Mouse (Mus musculus) bone marrow, adult 2 months (tissue): Measurements from ENCODE around the gene Col8a1. TPM values are rescaled to one million over a fixed set of nuclear protein-coding genes. Genes with fewer than 3 reads are reported as not detected.

Source experiments
- H3K27ac ChIP-seq: fragments of 200-500 bp; 2 replicates; pipeline ENCODE4 v1.5.1; 2012; ENCODE audit warnings: low read depth, mild to moderate bottlenecking, control low read depth, inconsistent platforms, low read length; ENCODE audit not compliant: control insufficient read depth, poor library complexity, insufficient read depth
- H3K4me1 ChIP-seq: fragments of 200-500 bp; 2 replicates; pipeline ENCODE4 v1.6.1; 2011; ENCODE audit warnings: low read length; ENCODE audit not compliant: control insufficient read depth, insufficient read depth
- H3K4me3 ChIP-seq: fragments of 200-500 bp; replicated peaks from 2 replicates; pipeline ENCODE3; 2011; ENCODE audit warnings: mild to moderate bottlenecking, low read depth, low read length, control low read depth; ENCODE audit not compliant: control insufficient read depth
- CTCF ChIP-seq: fragments of 200-500 bp; IDR thresholded peaks from 2 replicates; pipeline ENCODE4 v1.5.1; 2011; ENCODE audit warnings: low read length, control low read depth; ENCODE audit not compliant: control insufficient read depth, insufficient read depth
- POLR2A ChIP-seq: fragments of 200-500 bp; IDR thresholded peaks from 2 replicates; pipeline ENCODE4 v1.6.1; 2011; ENCODE audit warnings: low read depth, mild to moderate bottlenecking, control low read depth, low read length, borderline replicate concordance; ENCODE audit not compliant: control insufficient read depth
- WGBS: fragments of 180-500 bp; shearing (Covaris S2); methylation state at CpG from one replicate; pipeline ENCODE4 v1.1.7; 2018; 5-methylcytosine and 5-hydroxymethylcytosine counted together
- polyA plus RNA-seq: library from polyadenylated mRNA; stranded (reverse); fragments of >200 nt; gene quantifications from 2 replicates; pipeline ENCODE4 v1.2.4, GENCODE M21; 2011; ENCODE audit warnings: low replicate concordance; ENCODE audit not compliant: missing spikeins, insufficient read depth, insufficient read length

The Col8a1 gene
- polyA plus RNA-seq, 1 experiment = 4.0 TPM

DNA sequence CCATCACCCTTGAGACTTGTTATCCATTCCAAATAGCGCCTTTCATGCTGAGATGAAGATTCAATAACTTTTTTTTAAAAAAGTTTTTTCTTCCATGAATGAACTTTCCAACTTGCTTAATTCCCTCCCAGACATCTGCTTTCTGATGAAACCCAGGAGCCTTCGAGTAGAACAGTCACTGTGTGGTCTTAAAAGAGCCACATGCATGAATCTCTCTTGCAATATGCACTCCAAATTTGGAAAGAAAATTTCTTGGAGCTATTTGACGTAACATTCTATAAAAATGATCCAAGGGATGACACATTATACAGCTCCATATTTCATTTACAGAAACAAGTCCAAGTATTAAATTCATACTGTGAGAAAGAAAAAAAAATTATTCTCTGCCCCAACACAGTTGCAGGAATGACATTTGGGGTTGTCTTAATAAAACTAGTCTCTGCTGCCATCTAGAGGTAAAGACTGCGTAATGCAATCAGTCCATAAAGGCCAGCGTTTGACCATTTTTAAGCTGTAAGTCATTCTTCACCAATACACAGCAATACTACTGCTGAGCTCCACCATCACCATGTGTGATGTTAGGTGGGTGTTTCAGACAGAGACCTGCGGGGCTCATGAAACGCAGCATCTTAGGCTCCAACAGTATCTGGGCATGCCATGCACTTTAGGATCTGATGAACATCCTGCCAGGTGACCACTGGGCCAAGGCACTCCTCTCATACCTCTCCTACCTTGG lies 160.9 kb downstream of the Col8a1 start:
- 45% methylated on average over 7 of the region's 7 CpGs for WGBS
- TF ChIP-seq CTCF = peak; percentile 27
- TF ChIP-seq POLR2A = no peak
- no peak overlapping the region for H3K4me3 ChIP-seq
- H3K4me1 ChIP-seq = no peaks in the 10 kb centered on the region
- no peak overlapping the region for H3K27ac ChIP-seq

DNA sequence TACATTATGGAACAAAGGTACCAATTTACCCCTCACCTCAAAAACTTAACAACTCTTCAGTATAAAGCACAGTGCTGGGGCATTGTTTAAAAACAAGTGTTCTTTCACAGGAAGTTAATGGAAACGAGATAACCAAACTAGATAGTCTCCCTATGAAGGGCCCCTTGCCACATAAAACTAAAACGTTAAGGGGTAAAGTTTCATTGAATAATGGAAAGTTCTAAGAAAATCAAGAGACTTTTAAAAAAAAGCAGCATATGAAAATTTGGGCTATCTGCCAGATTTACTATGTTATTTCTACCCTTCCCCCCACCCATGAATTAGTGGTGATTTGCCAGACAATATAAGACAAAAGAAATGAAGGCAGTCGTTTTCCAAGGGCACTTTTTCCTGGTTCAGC lies 169.3 kb downstream of the Col8a1 start:
- H3K27ac ChIP-seq = no peak overlapping the region
- no peak overlapping the region for H3K4me3 ChIP-seq
- no peak for TF ChIP-seq CTCF
- no peak for TF ChIP-seq POLR2A
- H3K4me1 ChIP-seq = peaks cover 1% of the 10 kb centered on the region; the same call in 1 of the 2 replicates
- 9% methylated on average over 3 of the region's 3 CpGs for WGBS

DNA sequence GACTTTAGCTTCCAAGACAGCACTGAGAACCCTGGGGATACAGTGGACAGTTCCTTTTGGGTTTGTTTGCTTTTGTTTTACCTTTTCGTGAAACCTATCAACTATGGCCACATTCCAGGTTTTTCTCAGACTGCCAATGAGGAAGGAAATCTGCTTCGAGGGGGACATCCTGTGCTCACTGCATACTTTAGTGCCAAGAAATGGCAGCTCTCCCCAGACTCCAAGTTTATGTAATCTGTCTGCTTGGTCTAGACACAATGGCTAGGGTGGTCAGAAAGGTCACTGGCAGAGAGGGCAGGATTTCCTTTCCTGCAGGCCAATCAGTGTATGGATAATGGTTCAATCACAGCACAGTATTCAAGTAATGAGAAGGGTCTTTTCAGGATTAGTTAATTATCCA lies 172.5 kb downstream of the Col8a1 start:
- WGBS = 11% methylated on average over 2 of the region's 2 CpGs
- TF ChIP-seq POLR2A = no peak
- TF ChIP-seq CTCF = no peak
- no peak overlapping the region for H3K27ac ChIP-seq
- H3K4me3 ChIP-seq = no peak overlapping the region
- peaks cover 1% of the 10 kb centered on the region; the same call in 1 of the 2 replicates for H3K4me1 ChIP-seq

DNA sequence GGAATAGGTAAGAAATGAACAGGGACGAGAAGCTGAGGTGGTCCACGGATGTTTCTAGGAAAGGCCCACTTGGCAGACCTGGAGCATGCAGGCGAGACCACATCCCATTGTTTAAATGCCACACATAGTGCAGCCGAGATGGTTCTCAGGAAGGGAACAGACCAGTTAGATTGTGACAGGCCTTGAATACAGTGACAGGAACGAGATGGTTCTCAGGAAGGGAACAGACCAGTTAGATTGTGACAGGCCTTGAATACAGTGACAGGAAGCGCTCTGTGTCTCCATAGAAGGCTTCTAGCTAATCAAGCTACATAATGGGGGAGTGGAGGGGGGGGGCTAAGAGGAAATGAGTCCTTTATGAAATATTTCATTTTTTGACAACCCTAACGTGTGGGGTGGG lies 174.5 kb downstream of the Col8a1 start:
- TF ChIP-seq CTCF (no peak), POLR2A (no peak)
- Histone ChIP-seq H3K4me1 (peaks cover 1% of the 10 kb centered on the region; the same call in 1 of the 2 replicates), H3K4me3 (no peak overlapping the region), H3K27ac (no peak overlapping the region)
- WGBS = 24% methylated on average over 7 of the region's 7 CpGs

DNA sequence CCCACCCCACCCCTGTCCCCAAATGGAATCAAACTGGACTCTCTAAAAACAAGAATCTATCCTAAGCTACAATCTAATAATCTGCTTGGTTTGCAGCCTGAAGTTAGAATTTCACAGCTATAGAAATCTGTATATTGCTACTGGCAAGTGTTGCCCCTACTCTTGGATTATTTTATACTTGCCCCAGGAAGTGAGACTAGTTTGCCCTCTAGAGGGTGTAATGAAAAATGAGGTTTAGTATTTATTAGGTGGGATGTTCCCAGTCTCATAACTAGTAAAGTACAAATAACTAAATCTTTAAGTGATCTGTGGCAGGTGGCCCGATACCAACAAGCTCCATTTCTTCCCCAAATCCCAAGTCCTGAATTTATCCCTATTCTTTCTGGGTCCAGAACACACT lies 177.0 kb downstream of the Col8a1 start:
- no peak overlapping the region for H3K4me3 ChIP-seq
- no peak overlapping the region for H3K27ac ChIP-seq
- TF ChIP-seq POLR2A (no peak), CTCF (no peak)
- no peaks in the 10 kb centered on the region for H3K4me1 ChIP-seq
- 89% methylated on average over 1 of the region's 1 CpGs for WGBS

DNA sequence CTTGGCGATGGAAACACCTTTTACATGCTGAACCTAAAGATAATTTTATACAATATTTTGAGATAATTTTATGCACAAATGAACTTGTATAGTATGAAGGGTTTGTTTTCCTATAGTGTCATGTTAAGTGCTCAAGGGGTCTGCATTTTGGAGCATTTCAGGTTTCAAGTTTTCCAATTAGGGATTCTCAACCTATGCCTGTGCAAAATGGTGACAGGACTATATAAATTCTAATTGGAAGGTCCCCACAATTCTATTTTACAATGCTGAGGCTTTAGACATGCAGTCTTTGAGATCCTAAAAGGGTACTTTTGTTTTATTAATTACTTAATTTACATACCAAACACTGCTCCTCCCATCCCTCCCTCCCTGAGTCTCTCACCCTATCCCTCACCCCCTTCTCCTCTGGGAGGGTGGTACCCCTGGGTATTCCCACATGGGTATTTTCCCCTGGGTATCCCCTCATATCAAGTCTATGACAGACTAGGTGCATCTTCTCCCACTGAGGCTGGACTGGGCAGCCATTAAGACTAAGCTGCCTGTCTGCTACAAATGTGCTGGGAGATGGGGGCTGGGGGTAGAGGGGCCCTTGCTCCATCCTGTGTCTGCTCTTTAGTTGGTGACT lies 178.7 kb downstream of the Col8a1 start:
- TF ChIP-seq CTCF (no peak), POLR2A (no peak)
- WGBS = 85% methylated on average over 1 of the region's 1 CpGs
- no peaks in the 10 kb centered on the region; the same call in 1 of the 2 replicates for H3K4me1 ChIP-seq
- no peak overlapping the region for H3K4me3 ChIP-seq
- no peak overlapping the region for H3K27ac ChIP-seq

Other genes with a start within 250 kb of the Col8a1 start
- gene Cmss1, start 147.9 kb downstream of the Col8a1 start, polyA plus RNA-seq = 18.8 and 24.3 TPM in 2 replicates